Mouse (Mus musculus) thymus, postnatal 4 days (tissue): Measurements from ENCODE around the gene Sv2c.

Experiments used
- DNase-seq: peaks from one replicate; pipeline ENCODE4 v3.0.0; 2021

The Sv2c gene

DNA sequence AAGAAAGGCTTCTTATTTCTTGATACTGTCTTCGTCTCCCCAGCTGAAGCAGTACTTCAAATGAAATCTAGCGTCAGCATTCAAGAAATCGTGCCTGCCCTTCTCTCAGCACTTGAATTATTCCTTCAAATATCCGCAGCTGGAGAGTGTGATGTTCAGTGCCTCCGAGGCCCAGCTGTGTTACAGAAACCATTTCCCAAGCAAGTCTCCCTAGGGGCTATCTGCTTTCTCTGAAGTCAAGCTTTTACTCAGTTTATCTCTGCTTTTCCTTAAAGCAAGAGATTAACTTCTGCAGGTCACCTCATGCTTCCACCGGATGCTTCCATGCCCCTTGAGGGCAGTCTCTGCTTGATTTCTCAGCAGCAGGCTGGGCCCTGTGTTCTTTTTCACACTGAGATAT, 166.8 kb downstream of the Sv2c start:
- no peak for DNase-seq

DNA sequence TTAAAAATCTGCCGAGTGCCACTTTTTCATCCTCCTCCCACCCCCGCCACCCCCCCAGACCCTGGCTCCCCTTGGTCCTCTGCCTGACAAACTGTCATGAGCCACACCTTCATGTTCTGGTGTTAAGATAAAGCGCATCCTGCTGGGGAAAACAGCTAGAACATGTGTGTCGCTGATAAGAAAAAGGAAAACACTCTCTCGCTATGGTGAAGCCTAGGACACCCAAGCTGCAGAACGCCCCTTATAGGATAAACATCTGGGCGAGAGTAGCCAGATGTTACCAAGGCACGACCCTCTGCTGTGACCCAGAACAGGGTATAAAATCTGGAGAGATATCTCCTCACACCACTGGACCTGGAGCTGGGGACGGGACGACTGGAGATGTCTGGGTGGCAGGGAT, 167.2 kb downstream of the Sv2c start:
- no peak for DNase-seq

DNA sequence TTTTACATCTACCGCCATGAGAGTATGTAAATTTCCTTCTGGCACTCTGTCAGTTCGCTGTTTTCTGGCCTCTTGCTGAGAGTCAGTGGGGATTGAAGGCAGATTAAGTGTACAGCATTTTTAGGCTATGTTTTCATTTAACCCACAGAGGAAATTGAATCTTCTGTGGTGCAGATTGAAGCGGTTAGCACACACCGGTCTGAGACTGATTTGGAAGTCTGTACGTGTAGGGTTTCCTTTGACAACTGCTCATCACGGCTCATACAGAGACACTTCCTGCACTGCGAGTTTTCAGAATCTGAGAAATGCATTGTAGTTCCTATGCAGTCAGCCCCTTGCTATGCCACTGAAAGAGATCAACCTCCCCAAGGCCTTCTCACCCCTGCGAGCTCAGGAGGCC, 168.2 kb downstream of the Sv2c start:
- DNase-seq, result peak; percentile 28

DNA sequence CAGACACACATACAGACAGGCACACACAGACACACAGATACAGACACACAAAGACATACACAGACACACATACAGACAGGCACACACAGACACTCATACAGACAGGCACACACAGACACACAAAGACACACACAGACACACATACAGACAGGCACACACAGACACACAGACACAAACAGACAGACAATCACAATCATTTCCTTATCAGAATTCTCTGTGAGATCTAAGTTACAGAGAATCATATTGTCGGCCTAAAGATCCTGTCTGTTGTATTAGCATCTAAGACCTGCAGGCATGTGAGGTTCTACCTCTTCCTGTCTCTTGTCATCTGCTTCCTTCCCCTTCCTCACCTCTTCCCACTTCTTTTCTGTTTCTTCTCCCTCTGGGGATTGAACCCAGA, 168.7 kb downstream of the Sv2c start:
- DNase-seq, result no peak

DNA sequence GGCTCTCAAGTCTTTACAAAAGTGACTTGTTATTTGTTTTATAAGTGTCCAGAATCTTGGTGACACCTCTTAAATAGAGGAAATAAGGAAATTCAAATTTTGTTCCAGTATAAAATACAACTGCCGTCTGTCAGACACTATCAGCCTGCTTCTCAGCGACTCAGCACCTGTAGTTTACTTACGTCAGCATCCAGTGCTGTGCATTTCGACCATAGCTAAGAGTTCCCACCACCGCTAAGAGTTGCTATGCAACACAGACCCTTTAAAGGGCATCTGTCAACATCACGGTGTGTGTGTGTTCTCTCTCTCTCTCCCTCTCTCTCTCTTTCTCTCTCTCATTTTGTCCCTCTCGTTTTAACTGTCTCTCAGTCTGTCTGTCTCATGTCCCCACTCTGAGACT, 170.5 kb downstream of the Sv2c start:
- DNase-seq, result no peak

DNA sequence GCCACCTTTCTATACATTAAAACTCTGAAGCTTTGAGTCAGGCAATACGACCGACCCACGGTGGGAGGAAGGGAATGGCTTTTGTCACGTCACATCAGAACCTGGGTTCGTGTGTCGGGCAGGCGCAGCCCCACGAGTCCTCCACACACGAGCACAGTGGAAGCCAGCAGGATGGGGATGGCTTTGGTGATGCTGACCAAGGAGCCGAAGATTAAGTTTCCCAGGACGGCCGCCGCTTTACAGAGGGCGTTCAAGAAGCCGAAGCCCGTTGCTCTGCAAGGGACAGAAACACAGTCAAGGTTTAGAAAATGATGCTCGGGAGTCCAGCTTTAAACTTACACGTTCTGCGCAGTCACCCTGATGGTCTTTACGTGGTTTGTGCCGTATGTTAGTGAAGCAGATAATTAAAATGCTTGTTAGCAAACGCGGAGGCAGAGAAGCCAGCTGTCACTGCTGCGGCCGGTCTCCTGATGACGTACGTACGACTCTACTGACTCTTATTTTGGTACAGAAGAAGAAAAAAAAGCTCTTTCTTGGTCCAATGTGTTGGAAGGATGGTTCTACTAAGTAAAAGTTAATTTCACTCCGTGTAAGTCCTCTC, 171.1 kb downstream of the Sv2c start:
- DNase-seq, result peak; percentile 51

DNA sequence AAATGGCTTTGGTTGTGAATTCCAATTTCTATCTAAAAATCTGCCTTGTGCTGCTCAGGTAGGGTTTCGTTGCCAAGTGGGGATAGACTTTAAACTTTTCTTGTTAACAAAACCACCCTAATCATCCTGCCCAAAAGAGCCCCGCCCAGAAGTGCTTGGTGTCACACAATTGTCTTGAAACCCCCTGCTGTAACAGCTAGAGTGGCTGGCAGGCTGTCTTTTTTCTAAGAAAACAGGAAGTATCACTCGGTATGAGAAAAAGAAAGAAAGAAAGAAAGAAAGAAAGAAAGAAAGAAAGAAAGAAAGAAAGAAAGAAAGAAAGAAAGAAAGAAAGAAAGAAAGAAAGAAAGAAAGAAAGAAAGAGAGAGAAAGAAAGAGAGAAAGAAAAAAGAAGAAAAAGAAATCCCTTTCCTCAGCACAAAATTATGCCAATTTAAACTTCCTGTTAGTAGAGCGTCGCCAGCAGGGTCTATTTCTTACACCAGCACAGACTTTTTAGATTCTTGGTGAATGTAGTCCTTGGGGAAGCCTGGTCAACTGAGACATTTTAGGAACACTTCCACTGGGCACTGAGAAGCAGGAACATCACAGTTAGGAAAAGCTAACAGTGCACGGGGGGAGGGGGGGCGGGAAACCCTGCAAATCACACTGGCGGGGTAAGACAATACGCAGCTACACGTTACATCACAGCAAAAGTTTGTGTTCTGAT, 171.7 kb downstream of the Sv2c start:
- peak; percentile 76 for DNase-seq

DNA sequence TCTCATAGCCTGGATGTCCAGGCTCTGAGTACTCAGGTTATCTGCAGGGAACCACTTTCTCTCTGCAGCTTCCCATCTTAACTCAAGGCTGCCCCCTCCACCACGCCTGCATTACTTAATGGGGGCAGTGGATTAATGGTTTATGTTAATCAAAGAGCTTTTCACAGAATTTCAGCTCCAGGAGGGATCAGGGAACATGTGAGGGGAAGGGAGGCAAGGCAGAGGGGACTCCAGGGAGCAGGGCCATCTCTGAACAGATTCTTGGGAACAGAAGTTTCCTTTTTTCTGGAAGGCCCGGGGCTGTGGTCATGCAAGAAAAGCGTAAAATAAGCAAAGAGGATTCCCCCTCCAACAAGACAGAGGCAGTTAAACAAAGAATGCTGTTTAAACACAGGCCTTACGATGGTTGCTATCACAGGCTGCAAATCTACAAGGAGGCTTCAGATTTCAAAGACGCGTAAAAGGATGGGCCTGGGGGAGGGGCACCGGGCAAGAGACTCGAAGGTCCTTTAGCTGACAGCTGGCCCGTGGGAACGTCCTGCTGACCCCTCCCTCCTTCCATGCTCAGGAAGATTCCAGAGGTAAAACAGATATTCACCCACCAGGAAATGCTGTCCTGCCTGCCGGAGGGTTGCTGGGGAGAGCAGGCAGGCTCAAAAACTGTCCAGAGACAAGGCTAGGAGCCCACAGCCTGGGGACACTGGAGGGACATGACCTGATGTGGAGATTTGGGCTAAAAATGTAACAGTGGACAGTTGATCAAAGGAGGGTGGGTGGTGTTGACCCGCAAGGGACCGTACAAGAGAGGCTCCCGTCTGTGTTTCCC, 172.5 kb downstream of the Sv2c start:
- DNase-seq, result peak; percentile 60

DNA sequence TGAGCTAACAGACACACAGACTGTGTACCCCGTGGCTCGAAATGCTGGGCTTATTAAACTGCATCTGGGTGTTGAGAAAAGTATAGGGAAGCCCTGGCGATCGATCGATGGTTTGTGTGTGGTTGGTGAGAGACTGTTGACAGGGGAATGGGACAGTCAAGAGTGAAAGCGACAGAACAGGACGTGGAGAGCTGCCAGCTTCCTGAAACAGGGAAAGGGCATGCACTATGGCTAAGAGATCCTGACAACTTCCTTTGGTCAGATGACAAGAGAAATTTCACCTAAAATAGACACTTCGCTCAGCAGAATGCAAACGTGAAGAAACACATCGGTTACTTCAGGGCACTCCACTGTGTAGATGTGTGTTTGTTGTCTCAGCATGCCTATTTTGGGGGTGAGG, 175.2 kb downstream of the Sv2c start:
- peak; percentile 34 for DNase-seq

DNA sequence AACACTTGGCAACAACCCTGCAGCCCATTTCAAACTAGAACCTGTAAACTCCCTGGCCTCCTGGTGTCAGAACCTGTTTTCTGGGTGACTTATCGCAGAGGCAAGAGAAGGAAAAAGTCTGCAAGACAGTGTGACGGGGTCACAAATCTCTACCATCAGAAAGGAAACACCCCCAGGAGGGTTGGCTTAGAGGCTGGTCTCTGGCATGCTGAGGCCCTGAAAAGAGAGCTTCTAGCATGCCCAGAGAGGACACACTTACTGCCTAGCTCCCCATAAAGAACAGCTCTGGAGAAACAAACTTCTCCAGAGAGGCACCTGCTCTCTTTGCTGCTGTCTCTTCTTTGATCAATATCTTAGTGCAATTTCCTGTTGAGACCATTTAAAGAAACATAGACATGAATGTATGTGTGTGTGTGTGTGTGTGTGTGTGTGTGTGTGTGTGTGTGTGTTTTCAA, 176.0 kb downstream of the Sv2c start:
- DNase-seq, result peak; percentile 57

DNA sequence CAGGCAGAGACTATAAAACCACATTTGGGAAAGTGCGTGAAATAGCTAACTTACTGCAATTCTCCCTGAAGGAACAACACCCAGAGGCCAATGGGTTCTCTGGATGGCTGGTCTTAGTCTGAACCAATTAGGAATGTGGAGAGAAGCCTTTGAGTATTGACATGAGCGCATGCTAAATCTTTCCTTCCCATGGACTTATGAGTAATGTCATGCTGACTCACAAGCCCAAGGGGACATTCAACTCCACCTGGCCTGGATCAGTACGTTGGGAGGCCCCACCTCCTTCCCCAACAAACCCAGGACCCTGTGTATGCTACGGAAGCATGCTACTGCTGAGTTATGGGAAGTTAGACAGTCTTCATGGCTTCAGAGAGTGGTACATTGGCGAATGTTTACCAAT, 177.2 kb downstream of the Sv2c start:
- no peak for DNase-seq

DNA sequence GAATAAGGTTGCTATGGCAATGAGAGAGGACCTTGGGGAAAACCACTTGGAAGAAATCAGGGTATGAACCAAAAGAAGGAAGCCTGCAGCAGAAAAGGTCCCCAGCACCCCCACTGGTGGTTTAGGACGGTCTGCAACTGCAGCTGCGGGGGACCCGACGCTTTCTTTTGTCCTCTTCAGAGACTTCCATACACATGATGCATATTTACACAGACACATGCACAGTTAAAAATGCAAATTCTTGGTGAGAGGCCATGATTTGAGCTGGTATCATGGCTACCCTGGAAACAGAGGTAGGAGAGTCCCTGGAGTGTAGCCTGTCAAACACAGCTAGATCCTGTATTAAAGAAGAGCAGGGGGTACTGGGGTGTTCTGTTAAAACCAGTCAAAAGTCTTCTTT, 178.7 kb downstream of the Sv2c start:
- DNase-seq, result peak; percentile 45

DNA sequence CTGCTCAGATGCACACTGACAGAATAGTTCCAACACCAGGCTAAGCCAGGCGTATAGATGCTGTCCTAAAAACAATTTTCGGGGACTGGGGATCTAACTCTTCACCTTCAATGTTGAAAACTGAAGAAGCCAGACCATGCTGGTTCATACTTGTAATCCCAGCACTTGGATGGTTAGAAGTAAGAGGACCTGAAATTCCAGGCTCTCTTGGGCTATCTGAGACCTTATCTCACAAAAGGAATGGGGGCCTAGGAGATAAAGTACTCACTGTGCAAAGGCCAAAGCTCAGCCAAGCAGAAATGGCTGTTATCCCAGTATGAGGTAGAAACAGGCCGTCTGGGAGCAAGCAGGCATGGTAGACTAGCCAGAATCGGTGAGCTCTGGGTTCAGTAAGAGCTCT, 180.1 kb downstream of the Sv2c start:
- DNase-seq, result no peak

DNA sequence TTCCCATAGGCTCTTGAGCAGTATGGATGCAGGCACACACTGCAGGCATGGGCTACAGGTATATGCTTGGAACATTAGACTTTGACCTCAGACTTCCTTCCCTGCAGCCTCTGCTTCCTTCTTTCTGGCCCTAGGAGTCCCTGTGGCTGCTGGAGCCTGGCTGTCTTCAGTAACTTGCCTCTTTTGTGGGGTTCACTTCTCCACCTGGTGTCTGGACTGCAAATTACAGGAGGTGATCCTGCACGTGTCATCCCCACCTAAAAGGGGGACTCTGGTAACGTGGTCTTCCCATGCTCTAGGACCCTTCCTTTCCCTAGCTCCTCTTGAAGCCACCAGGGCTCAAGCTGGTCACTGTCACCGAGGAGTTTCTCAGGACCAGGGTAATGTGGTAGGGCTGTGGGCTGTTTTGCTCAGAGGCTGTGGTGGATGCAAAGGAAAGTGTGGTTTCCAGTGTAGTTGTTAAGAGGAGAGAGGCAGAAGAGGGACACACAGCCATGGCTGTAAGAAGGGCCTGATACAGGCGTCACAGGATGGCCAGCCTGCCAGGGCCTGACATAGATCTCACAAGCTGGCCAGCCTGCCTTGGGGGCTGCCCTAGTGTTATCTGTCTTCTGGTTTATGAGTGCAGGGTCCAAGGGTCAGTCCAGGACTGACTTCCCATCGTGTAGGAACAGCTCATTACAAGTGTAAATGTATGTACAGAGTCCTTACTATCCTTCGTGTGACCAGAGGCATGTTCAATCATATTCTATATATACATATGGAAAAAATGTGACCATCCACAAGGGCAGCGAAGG, 181.1 kb downstream of the Sv2c start:
- DNase-seq, result peak; percentile 83

DNA sequence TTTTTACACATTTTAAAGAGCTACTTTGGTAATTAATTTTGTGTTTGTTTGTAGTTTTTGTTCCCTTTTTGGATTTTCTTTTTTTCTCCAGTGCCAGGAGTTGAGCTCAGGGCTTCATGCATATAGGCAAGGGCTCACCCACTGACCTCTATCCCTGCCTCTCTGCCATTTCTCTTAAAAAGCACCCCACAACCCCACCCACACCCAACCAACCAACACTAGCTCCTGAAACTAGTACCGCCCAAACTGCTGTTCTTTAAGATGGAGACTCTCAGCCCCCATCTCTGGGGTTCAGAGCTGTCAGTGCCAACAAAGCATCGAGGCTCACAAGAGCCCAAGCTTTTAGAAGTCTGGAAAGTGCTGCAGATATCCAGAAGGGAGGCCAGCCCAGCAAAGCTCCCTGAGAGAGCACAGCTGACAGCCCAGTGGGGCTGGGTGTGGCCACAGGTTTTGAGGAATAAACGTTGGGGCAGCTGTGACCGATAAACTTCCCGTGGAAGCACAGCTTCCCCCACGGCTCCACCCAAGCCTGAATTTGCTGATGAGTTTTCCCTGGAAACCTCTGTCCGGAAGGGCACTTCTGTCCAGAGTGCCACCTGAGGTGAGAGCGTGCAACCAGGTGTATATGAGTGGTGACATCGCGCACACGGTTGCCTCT, 181.8 kb downstream of the Sv2c start:
- no peak for DNase-seq

DNA sequence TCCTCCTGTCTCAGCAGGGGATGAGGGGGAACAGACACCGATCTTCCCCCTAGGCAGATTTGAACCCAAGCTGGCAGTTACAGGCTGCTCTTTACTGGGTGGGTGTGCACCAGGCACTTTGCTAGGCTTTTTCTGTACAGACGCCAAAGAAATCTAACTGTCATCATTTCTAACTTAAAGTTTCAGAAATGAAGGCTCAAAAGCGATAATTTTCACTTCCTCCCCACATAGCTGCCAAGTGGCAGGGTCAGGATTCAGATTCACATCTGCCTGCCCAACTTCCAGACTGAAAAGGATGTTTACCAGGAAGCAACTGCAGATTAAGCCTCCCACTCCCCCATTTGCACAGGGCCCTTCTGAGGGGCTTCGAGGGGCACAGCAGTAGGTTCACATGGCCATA, 183.0 kb downstream of the Sv2c start:
- DNase-seq, result no peak

DNA sequence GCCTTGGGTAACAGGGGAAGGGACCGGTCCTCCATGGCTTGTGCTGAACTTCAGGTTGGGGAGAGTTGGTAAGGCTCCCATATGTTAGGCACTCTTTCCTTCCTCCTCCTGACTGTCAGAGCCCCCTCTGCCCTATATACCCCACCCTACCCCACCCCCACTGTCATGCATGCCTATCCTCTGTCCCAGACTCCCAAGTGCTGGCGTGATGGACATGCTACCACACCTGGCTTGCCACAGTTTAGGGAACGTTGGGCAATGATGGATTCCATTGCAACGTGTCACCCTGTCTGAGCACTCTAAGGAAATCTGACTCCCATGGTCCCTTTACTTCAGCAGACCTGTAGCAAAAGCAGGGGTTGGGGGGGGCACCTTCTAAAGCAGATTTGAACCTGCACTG, 183.6 kb downstream of the Sv2c start:
- DNase-seq, result no peak

DNA sequence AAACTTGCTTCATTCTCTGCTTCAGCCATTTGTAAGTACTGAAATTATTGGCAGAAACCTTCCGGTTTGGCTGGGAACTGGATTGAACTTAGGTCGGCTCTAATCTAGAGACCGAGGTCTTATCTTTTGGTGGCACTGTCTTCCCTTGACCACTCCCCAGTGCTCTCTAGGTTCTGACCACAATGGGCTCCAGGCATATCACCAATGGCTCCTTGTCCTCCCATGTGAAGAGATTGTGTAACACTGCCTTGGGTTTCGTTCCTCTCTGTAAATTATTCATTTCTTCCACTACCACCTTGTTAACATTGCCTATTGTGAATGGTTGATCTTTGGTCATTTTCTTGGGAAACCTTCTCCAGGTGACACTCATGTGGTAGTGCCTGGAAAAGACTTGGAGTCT, 184.0 kb downstream of the Sv2c start:
- no peak for DNase-seq

DNA sequence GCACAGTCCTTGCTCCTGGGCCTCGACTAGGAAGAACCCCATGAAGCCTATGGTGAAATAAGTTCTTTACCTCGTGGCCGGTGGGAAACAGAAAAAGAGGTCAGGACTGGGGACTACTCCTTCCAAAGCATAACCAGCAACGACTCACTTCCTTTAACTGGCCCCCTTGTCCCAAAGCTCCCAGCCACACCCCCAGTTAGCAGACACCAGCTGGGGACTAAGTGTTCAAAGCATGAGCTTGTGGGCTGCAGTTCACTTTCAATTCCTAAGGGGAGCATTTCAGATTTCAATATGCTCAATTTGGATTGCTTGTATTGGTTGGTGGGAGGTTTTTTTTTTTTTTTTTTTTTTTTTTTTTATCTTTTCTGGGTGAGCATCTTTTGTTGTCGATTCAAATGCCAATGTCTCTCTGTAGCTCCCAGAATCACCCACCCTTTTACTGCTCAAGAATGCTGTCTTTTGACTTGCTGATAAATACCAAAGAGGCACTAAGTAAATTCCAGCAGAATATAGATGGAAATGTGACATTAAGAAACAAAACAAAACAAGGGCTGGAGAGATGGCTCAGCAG, 186.4 kb downstream of the Sv2c start:
- DNase-seq, result no peak

DNA sequence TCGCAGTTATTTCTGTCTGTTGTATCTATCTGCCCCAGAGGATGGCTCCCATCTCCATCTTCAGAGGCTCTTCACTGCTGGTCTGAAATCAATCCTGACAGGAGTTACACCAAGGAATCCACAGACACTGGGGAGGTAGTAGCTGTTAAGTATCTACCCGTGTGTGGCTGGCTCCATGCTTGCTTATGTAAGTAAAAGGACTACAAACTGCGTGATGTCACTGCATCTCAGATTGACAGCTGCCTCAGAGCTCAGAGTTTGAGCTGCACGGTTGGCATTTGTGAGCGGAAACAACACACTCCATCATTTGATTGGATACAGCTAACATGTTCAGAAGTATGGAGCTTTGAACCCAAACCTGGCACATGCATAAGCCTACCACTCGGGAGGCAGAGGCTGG, 187.8 kb downstream of the Sv2c start:
- no peak for DNase-seq

DNA sequence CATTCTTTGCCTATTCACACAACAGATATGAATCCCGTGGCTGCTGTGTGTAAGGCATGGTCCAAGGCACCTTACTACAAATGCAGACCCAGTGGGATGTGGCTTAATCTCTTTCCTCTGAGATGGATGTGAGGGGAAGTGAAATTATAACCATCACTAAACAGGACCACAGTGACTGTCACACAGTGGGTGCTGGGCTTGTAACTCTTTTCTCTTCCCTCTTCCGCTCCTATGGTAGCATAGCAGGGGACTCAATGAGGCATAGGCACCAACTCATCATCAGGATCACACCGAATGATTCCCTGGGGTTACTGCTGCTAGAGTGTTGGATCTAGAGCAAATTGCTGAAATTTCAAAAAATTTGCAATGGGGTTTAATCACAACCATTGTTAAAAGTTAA, 188.5 kb downstream of the Sv2c start:
- DNase-seq, result no peak

DNA sequence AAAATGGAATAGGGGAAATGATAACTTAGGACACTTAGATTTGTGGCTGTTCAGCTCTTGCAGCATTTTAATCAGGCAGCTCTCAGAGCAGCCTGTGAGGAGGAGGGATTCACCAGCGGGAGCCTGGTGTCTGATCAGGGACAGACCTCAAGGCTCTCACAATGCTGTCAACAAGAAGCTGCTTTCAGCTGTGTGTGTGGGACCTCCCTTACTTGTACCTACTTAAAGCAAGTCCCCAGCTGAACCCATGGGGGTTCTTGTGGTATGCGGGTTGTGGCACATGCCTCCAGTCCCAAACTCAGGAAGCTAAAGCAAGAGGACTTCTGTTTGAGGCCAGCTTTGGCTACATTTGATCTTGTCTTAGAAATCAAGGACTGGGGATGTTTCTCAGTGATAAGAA, 189.8 kb downstream of the Sv2c start:
- peak; percentile 31 for DNase-seq
